Mouse (Mus musculus) adipocyte (in vitro differentiated cells): ENCODE measurements around the gene Samd4.

ENCODE experiments used
- DNase-seq: peaks from one replicate; pipeline ENCODE4 v3.0.0-alpha.2; 2016; ENCODE audit warnings: low spot score

Gene Samd4

DNA sequence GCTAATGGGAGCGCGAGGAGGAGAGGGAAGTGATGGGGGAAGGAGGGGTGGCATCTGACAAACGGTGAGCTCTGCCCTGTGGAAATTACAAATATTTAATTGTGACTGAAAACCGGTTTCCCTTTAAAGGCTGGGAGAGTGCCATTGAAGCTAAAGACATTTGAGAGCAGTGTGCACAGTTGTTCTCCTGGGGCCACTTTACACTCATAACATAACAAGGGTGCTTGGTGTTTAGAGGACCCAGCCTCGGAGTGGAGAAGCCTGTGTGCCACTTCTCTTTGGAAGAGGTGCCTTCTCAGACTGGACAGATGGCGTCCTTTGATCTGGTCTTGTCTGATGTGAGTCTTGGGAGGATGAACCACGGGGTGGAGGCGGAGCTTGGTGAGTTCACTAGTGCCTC lies 26.2 kb downstream of the Samd4 start:
- no peak for DNase-seq

DNA sequence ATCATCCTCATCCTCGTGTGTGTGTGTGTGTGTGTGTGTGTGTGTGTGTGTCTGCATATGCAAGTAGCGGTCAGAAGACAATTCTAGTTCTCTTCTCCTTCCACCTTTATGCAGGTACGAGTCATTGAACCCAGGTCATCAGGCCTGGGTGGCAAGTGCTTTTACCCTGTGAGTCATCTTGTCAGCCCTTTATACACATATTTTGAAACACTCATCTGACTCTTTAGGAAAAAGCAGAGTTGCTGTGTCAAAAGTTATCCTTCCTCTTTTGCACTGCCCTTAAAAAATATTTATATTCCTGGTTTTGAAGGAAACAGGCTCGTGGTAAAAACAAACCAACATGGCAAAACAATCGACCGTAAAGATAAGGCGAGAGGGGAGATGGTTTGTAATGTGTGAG lies 29.8 kb downstream of the Samd4 start:
- peak; percentile 17 for DNase-seq

- DNase-seq = peak; percentile 86
Measured at GRCm38 (mm10) chr14:46914356-46914755, 31.7 kb downstream of the Samd4 start.

- no peak for DNase-seq
Measured at GRCm38 (mm10) chr14:46915555-46915954, 32.9 kb downstream of the Samd4 start.

DNA sequence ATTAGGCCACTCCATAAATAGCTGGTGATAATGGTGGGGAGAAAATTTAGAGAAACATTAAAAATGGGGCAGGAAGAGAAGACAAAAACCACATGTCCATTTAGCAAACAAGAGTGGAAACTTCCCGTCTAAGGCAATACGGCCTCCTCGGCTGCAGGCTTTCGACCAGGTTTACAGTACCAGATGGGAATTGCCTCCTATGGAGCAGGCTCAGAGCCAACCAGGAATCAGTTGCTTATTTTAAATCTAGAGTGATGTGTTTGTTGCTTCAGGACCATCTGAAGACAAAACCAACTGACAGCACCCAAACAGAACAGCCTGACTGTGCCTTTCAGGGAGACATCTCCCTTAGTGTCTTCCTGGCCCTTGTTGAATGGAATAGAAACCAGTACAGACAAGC lies 33.9 kb downstream of the Samd4 start:
- DNase-seq = no peak

DNA sequence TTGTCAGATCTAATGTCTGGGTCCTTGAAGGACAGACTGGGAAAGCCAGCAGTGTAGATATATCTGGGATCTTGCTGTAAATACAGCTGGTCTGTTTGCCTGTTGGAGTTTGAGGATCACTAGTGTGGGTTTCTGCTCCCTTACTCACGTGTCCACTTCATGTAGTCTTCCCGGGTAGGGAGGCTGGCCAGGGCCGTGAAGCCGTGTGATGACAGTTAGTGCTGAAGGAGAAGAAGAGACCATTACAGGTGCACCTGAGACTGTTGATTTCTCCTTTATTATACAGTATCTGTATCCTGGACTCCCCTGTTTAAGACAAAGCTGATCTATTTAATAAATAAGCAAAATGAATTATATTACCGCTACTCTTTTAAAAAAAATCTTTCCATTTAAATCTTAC lies 34.5 kb downstream of the Samd4 start:
- no peak for DNase-seq

GRCm38 (mm10) chr14:46917581-46917980 lies 34.9 kb downstream of the Samd4 start:
- DNase-seq = peak; percentile 71

DNA sequence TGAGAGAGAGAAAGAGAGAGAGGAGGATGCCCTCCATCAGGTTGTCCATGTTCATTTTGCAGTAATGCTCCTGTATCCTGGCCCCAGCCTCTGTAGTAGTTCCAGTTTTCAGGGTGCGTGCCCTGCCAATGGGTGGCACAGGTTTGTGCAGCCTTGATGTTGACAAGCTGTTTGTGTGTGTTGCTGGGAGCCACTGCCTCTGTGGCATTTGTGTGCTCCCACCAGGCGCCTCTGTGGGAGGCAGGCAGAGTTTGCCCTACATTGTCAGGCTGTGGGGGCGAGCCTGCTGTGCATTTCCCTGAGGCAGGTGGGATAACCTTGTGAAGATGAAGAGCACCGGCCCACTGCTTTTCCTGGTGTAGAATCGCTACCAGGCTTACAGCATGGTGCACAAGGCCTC lies 37.8 kb downstream of the Samd4 start:
- no peak for DNase-seq

DNA sequence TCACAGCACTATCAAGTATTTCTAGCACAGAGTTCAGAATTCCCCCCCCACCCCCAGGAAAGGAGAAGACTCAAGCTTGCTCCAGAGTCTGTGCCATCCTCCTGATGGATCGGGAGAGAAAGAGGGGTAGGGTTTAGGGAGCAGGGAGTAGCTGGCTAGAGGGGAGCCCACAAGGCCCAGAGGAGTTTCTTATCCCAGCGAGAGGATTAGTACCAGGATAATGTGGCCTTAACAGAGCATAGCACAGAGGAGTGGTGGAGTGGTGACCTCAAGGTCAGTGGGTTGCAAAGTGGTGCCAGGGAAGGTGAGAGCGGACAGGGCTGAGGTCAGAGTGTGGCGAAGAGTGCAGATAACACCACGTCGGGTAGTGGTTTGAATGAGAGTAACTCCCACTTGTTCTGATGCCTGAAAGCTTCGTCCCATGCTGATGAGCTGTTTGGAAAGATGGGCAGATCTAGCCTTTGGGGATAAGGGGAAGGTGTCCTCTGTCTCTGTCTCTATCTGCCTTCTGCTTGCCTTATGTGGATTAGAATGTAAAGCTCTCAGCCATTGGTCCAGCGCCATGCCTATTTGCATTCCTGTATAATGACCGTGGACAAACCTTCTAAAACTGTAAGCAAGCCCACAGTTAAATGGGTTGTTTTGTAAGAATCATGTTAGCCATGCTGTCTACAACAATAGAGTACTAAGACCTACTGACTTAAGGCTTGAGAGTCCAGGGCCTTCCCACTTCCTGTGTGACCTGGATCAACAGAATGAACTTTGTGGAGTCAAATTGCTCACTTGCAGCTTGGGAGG lies 38.7 kb downstream of the Samd4 start:
- DNase-seq = no peak

- no peak for DNase-seq
Measured at GRCm38 (mm10) chr14:46923931-46924330, 41.3 kb downstream of the Samd4 start.

- peak; percentile 15 for DNase-seq
Measured at GRCm38 (mm10) chr14:46924422-46924821, 41.8 kb downstream of the Samd4 start.

DNA sequence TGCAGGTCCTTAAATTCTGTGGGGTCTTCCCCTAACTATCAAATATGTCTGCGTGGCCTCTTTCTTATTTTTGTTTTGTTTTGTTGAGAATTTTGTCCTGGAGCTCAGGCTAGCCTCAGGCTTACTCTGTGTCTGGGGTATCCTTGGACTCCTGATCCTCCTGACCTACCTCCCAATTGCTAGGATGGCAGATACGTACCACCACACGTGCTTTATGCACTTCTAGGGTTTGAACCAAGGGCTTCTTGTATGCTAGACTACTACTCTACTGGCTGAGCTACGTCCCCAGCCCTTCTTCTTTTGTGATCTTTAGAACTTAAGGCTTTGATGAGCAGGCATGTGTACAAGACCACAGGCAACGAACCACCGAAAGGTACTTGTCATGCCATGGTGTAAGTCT lies 45.9 kb downstream of the Samd4 start:
- no peak for DNase-seq

- no peak for DNase-seq
Measured at GRCm38 (mm10) chr14:46932121-46932520, 49.5 kb downstream of the Samd4 start.

GRCm38 (mm10) chr14:46932708-46933107 lies 50.1 kb downstream of the Samd4 start:
- no peak for DNase-seq

- DNase-seq = no peak
Measured at GRCm38 (mm10) chr14:46941077-46941476, 58.4 kb downstream of the Samd4 start.

DNA sequence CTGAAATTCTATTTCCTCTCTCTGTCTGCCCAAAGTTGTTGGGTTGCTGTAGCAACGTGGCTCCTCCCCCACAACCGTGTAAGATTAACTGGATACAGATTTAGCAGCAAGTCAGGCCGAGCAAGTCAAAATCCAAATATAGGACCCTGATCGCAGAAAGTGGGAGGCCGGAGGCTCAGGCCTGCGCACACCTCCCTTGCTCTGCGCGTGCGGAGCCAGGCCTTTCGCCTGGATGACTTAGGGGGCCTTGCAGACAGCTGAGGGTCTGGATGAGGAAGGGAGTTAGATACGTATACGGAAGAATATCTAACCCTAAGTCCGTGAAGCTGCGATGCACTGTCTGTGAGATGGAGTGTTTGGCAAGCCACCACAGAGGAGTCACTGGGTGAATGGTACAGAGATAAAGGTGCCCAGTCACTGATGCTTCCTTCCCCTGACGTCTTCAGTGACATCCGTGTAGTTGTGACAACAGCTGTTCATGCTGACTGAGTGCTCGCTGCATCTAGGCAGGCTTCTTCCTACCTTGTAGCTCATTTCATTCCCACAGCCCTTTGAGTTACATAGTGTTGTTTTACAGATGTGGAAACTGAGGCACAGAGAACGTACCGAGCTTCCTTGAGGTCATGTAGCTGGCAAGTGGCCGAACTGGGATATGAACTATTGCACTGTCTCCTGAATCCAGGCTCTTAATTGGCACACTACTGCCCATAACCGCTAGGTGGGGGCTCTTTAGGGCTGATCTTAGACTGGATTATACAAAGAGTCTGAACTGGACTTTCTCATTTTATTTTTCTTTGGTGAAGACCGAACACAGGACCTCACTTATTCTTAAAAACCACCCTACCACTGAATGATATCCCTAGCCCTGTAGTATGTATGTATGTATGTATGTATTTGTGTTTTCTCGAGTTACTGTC lies 59.5 kb downstream of the Samd4 start:
- DNase-seq = no peak

DNA sequence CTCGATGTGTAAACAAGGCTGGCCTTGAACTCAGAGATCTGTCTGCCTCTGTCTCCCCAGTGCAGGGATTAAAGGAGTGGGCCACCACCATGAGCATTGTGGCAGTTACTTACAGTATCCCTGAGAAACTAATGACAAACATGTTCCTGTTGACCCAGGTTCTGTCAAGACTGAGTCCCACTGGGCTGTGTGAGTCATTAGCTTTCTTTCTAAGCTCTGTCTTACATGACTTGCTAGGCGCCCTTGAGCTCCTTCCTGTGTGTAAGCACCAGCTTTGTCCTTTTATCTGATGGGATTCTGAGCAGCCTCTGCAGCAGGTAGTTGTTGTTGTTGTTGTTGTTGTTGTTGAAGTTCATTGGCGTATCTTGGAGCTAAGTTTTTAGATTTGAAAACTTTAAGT lies 61.8 kb downstream of the Samd4 start:
- no peak for DNase-seq

DNA sequence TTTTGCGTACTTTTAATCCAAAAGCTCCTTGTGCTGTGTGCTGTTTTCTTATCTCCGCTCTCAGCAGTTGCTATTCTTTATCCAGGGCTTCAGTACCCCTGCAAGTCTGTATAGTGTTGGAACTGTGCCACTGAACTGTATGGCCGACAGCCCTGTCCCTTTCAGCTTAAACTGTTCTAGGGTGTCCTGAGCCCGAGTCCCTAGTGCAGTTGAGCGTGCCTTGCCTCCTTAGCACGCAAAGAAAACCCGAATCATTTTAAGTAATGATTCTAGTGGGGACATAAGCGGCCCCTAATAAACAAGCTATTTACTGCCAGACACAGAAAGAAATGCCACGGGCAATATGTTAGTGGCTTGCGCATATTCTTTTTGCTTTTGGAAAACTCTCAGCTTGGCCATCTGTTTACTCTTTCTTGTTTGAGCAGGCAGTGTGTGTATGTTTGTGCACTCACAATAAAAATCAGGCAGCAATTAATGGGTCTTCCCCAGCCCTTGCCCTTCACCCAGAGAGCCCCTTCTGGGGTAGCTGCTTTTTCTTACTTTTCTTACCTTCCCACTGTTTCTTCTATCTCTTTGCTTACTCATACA lies 63.3 kb downstream of the Samd4 start:
- DNase-seq = no peak

- no peak for DNase-seq
Measured at GRCm38 (mm10) chr14:46947644-46948043, 65.0 kb downstream of the Samd4 start.

GRCm38 (mm10) chr14:46950527-46951384 lies 68.1 kb downstream of the Samd4 start:
- no peak for DNase-seq

GRCm38 (mm10) chr14:46952264-46952663 lies 69.6 kb downstream of the Samd4 start:
- no peak for DNase-seq

DNA sequence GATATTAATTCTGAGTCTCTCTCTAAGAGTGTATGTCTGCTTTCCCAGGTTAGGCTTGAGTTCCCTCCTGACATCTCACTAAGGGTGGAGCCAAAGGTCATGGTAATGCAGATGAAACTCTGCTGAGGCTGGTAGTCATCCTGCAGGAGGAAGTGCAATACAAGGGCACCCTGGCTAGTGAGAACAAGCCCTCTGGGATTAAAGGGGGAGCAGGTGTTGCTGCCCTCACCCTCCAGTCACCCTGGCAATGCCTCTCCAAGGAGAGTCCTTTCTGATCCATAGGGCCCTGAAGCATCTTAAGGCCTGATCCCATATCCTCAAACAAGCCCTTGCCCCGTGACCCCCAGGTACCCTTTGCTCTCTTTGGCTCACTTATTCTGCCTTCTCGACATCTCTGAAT lies 72.5 kb downstream of the Samd4 start:
- DNase-seq = no peak
